Mouse (Mus musculus): Measurements from ENCODE around the gene Aire. TPM values are rescaled to one million over a fixed set of nuclear protein-coding genes. Genes with fewer than 3 reads are reported as not detected.

The Aire gene
- 0.69 TPM for polyA plus RNA-seq (2014; fragmentation: Illumina TruSeq; extraction: RNeasy Lipid Tissue Mini Kit (QIAGEN cat#74804); ENCODE audit: low read depth, low replicate concordance)

GRCm38 (mm10) chr10:78043406-78043836, at the start of gene Aire:
Aire (minus strand) TSS chr10:78043610.

DNA sequence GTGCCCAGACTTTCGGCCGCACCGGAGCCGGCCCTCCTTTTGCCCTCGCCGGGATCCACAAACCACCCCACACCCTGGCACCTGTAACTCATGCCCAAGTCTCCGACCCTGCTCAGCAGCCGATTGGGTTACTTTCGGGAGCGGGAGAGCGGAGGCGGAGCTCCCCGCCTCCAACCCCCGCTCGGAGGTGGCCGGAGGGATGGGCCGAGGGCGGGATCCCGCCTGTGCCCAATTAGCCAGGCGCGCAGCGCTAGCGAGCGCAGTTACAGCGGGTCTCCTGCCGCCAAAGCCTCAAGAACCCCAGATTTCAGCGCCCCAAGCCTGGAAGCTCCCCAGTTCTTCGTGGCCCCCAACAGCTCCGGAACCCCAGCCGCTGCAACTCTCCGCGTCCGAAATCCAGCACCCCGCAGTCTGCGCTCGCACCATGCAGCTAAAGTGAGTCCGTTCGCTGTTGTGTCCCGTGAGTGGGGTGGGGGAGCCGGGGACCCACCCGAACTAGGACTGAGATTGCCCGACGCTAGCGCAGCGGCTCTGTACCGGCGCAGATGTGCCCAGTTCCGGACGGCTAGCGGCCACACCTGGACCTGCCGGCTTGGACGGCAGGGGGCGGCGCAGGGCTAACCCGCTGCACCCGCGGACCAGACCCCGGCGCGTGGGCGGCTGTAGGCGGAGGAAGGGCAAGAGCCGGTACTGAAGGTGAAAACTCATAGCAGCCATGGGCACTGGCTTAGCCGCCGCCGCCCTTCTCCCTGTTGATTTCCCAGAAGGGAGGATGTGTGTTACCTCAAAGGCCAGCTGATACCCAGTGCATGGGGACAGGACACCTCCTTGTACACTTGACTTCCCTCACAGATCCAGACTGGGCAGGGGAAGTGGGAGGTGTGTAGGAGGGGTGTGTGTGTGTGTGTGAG, 25.9 kb upstream of the Aire start, which contains the start of gene Icosl:
Gene Icosl, plus strand, starts transcription at position 202 of the 911 bp plus-strand sequence.

DNA sequence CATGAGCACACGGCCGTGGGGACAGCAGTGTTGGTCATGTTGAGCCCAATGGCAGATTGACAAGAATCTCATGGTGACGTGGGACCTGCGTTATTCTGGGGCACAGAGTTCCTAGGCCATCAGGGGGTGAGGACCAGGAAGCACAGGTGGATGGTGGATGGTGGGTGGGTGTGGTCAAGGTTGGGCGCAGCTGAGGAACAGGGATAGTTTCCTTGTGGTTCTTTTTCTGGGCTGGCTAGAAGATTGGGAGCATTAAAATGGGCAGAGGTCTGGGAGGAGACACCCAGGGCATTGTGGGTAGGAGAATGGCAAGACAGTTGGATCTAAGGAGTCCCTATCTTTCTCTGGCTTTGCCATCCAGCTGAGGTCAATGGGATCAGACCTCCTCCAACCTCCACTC, 1.8 kb downstream of the Aire start, which contains the start of gene Dnmt3l:
Gene Dnmt3l, plus strand, starts transcription at position 301 of the 400 bp plus-strand sequence.

GRCm38 (mm10) chr10:78009945-78010293, 33.5 kb downstream of the Aire start, which contains the start of gene Pfkl:
Pfkl (minus strand) TSS chr10:78010083.

Other genes starting within 250 kb of the Aire start
- gene Gm9639, start 248.5 kb downstream of the Aire start, polyA plus RNA-seq (2014; fragmentation: Illumina TruSeq; extraction: RNeasy Lipid Tissue Mini Kit (QIAGEN cat#74804); ENCODE audit: low read depth, low replicate concordance), result not detected
- not detected for gene Gm19668, start 244.5 kb downstream of the Aire start, polyA plus RNA-seq (2014; fragmentation: Illumina TruSeq; extraction: RNeasy Lipid Tissue Mini Kit (QIAGEN cat#74804); ENCODE audit: low read depth, low replicate concordance)
- gene Gm9507, start 231.8 kb downstream of the Aire start, polyA plus RNA-seq (2014; fragmentation: Illumina TruSeq; extraction: RNeasy Lipid Tissue Mini Kit (QIAGEN cat#74804); ENCODE audit: low read depth, low replicate concordance), result not detected
- gene Gm2696, start 228.9 kb downstream of the Aire start, polyA plus RNA-seq (2014; fragmentation: Illumina TruSeq; extraction: RNeasy Lipid Tissue Mini Kit (QIAGEN cat#74804); ENCODE audit: low read depth, low replicate concordance), result not detected
- not detected for gene Krtap10-4, start 216.5 kb downstream of the Aire start, polyA plus RNA-seq (2014; fragmentation: Illumina TruSeq; extraction: RNeasy Lipid Tissue Mini Kit (QIAGEN cat#74804); ENCODE audit: low read depth, low replicate concordance)
- gene Krtap10-10, start 207.7 kb downstream of the Aire start, polyA plus RNA-seq (2014; fragmentation: Illumina TruSeq; extraction: RNeasy Lipid Tissue Mini Kit (QIAGEN cat#74804); ENCODE audit: low read depth, low replicate concordance), result not detected
- gene Gm36176, start 196.8 kb downstream of the Aire start, polyA plus RNA-seq (2014; fragmentation: Illumina TruSeq; extraction: RNeasy Lipid Tissue Mini Kit (QIAGEN cat#74804); ENCODE audit: low read depth, low replicate concordance), result not detected
- not detected for gene Gm10318, start 190.8 kb downstream of the Aire start, polyA plus RNA-seq (2014; fragmentation: Illumina TruSeq; extraction: RNeasy Lipid Tissue Mini Kit (QIAGEN cat#74804); ENCODE audit: low read depth, low replicate concordance)
- not detected for gene Gm3285, start 181.6 kb downstream of the Aire start, polyA plus RNA-seq (2014; fragmentation: Illumina TruSeq; extraction: RNeasy Lipid Tissue Mini Kit (QIAGEN cat#74804); ENCODE audit: low read depth, low replicate concordance)
- gene Lrrc3, start 141.1 kb downstream of the Aire start, polyA plus RNA-seq (2014; fragmentation: Illumina TruSeq; extraction: RNeasy Lipid Tissue Mini Kit (QIAGEN cat#74804); ENCODE audit: low read depth, low replicate concordance), result 3.8 TPM
- 1.5 TPM for gene Trpm2, start 73.0 kb downstream of the Aire start, polyA plus RNA-seq (2014; fragmentation: Illumina TruSeq; extraction: RNeasy Lipid Tissue Mini Kit (QIAGEN cat#74804); ENCODE audit: low read depth, low replicate concordance)
- 20.0 TPM for gene 1810043G02Rik, start 65.1 kb downstream of the Aire start, polyA plus RNA-seq (2014; fragmentation: Illumina TruSeq; extraction: RNeasy Lipid Tissue Mini Kit (QIAGEN cat#74804); ENCODE audit: low read depth, low replicate concordance)
- 61.7 TPM for gene Pfkl, start 33.5 kb downstream of the Aire start, polyA plus RNA-seq (2014; fragmentation: Illumina TruSeq; extraction: RNeasy Lipid Tissue Mini Kit (QIAGEN cat#74804); ENCODE audit: low read depth, low replicate concordance)
- gene Dnmt3l, start 1.7 kb downstream of the Aire start, polyA plus RNA-seq (2014; fragmentation: Illumina TruSeq; extraction: RNeasy Lipid Tissue Mini Kit (QIAGEN cat#74804); ENCODE audit: low read depth, low replicate concordance), result 0.87 TPM
- gene Icosl, start 25.7 kb upstream of the Aire start, polyA plus RNA-seq (2014; fragmentation: Illumina TruSeq; extraction: RNeasy Lipid Tissue Mini Kit (QIAGEN cat#74804); ENCODE audit: low read depth, low replicate concordance), result 24.8 TPM
- gene D10Jhu81e, start 126.2 kb upstream of the Aire start, polyA plus RNA-seq (2014; fragmentation: Illumina TruSeq; extraction: RNeasy Lipid Tissue Mini Kit (QIAGEN cat#74804); ENCODE audit: low read depth, low replicate concordance), result 102 TPM
- 7.1 TPM for gene Pwp2, start 141.5 kb upstream of the Aire start, polyA plus RNA-seq (2014; fragmentation: Illumina TruSeq; extraction: RNeasy Lipid Tissue Mini Kit (QIAGEN cat#74804); ENCODE audit: low read depth, low replicate concordance)
- 38.6 TPM for gene Trappc10, start 201.0 kb upstream of the Aire start, polyA plus RNA-seq (2014; fragmentation: Illumina TruSeq; extraction: RNeasy Lipid Tissue Mini Kit (QIAGEN cat#74804); ENCODE audit: low read depth, low replicate concordance)